Mouse (Mus musculus): ENCODE data around the gene Armh1.

Gene Armh1

DNA sequence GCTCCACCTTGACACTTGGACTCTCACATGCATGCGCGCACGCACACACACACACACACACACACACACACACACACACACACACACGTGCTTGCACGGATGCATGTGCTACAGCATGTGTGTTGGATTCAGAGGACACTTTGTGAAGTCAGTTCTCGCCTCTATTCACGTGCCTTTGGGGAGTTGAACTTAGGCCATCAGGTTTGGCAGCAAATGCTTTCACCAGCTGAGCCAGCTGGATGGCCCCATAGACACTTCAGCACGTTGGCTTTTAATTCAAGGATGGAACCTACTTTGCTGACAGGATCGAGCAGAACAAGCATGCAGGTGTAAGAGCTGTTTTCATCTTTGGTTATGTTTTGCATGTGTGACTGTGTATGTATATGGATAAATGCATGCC, 30.1 kb downstream of the Armh1 start:
- DNase-seq (ENCODE audit: low spot score), result no peak

DNA sequence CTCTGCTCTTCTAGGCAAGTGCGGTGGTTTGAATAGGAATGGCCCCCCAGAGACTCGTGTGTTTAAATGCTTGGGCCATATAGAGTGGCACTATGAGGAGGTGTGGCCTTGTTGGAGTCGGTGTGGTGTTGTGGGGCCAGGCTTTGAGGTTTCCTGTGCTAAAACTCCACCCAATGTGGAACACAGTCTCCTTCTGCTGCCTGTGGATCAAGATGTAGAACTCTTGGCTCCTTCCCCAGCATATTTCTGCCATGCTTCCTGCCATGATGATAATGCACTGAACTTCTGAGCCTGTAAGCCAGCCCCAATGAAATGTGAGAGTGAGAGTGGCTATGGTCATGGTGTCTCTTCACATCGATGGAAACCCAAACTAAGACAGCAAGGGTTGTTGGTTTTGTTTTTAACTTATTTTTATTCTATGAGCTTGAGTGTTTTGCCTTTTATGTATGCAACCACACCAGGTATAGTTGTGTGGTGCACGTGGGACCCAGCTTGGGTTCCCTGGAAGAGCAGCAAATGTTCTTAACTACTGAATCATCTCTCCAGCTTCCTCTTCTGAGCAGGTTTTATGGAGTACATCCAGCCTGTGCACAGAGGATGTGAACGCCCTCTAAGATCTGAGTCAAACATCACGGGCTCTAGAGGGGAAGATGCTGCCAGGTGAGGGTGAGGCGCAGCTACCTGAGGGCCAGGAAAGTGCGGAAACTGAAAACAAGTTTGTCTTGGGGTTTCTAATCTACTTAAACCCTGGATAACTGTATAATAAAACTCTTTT, 31.0 kb downstream of the Armh1 start:
- no peak for DNase-seq (ENCODE audit: low spot score)

DNA sequence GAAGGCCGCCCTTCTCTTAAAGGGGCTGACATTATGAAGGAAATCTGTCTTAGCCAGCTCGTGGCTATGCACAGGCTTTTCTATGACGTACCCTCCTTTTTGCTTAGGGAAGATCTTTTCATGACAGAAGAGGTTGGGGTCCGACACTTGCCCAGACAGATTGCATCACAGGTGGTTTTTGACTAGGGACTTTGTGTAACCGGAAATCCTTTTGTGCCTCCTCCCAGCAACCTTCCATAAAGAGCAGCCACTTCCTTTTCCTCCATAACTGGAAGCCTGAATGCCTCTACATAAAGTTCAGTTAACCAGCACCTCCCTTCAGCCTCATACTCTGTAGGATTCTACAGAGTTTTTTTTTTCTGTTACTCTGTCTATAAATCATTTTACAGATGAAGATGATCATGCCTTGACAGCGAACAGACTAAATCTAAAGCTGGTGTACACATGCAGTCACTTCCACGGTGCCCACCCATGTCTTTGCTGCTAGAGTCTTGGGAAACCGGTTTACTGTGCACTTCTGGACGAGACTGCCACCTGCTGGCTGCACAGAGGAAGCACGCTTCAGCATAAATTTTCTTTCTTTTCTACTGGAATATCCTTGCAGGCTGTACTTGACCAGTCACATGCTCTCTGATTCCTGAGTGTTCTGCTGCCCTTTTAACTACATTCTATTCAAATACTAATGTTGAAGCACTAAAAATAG, 33.3 kb downstream of the Armh1 start:
- peak; percentile 83 for DNase-seq (ENCODE audit: low spot score)

DNA sequence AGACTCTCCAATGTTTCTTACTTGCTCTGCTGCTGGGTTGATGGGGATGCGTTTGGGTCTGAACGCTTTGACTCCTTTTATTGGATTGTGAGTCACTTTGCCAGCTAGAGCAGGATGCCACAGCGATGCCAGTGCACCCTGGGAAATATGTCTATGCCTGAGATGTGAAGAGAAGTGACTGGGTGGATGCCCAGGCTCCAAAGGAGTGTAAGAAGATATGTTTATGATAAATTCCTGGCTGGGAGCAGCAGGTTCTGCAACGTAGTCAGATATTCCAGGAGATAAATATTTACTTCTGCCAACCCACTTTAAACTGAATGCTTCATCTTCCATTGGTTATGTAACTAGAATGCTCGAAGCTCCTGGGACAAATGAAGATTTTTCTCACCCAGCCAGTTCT, 34.9 kb downstream of the Armh1 start:
- no peak for DNase-seq (ENCODE audit: low spot score)

DNA sequence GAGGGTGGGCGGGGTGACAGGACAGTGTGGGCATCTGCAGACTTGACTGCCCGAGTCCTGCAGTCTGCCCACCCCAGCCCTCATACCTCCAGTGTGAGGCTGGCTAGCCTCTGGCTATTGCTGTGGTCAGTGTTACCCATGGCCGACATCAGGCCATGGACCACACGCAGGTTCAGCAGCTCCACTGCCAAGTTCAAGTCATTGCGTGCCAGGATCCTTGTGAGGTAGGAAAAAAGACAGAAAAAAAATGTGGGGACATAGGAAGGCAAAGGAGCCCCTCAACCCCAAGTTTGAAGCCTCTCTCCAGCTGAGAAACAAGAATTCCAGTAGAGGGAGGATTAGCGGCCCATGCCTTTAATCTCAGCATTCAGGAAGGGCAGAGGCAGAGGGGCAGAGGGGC, 37.7 kb downstream of the Armh1 start:
- no peak for DNase-seq (ENCODE audit: low spot score)

DNA sequence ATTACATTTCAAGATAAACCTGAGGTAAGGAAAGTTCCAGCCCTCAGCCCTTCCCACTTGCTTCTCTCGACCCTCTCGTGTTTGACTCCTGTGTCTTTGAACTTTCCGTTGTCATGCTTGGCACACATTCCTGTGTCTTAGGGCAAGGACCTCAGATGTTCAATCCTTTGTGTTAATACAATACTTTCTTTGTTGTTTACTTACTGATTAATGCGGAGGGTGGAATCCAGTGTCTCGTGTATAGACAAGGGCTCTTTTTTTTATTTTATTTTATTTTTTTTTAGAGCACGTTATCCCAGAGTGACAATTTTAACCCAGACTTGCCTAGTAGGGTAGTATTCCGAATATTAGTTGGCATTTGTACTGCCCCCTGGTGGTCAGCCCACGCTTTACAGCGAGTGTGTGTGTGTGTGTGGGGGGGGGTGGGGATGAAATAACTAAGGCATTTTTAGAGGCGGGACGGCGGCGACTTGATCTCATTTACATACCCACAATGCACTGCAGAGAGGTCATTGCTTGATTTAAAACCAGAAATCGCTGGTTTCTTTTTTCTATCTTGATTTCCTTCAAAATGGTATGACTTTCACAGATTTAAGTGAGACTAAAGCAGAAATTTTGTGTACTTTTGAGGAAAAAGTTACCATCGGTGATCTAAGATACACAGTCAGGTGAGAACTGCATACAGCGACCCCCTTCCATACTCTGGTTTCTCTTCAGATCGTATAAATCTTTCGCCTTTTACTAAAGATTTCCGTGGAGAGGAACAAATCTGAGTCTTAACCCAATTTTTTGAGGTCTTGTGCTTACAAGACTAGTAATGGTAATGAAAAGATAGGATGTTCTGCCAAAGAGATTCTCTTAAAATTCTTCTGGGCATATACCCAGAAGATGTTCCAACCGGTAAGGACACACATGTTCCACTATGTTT, 41.5 kb downstream of the Armh1 start:
- DNase-seq (ENCODE audit: low spot score), result peak; percentile 94

DNA sequence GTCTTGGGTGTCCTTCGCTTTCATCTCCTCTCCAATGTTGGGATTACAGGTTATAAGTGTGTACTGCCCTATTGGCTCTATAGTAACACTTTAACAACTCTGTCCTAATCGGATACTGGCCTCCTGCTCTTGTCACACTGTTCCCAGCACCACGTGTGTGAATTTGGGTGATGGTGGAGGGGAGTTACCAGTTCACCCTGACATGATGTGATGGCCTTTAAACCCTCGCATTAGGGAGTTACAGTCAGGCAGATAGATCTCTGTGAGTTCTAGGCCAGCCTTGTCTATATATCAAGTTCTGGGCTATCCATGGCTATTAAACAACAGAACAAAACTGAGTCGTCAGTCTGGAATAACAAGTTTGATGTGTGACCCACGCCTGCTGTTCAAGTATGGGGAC, 42.3 kb downstream of the Armh1 start:
- no peak for DNase-seq (ENCODE audit: low spot score)

DNA sequence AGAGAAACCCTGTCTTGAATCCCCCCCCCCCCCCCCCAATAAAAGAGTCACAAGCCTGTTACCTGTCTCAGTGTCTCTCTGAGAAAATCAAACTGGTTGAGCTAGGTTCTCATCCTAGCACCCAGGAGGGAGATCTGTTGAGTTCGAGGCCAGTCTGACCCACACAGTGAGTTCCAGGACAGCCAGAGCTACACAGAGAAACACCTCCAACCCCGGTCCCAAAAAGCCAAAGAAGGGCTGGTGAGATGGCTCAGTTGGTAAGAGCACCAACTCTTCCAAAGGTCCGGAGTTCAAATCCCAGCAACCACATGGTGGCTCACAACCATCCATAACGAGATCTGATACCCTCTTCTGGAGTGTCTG, 49.0 kb downstream of the Armh1 start:
- no peak for DNase-seq (ENCODE audit: low spot score)

DNA sequence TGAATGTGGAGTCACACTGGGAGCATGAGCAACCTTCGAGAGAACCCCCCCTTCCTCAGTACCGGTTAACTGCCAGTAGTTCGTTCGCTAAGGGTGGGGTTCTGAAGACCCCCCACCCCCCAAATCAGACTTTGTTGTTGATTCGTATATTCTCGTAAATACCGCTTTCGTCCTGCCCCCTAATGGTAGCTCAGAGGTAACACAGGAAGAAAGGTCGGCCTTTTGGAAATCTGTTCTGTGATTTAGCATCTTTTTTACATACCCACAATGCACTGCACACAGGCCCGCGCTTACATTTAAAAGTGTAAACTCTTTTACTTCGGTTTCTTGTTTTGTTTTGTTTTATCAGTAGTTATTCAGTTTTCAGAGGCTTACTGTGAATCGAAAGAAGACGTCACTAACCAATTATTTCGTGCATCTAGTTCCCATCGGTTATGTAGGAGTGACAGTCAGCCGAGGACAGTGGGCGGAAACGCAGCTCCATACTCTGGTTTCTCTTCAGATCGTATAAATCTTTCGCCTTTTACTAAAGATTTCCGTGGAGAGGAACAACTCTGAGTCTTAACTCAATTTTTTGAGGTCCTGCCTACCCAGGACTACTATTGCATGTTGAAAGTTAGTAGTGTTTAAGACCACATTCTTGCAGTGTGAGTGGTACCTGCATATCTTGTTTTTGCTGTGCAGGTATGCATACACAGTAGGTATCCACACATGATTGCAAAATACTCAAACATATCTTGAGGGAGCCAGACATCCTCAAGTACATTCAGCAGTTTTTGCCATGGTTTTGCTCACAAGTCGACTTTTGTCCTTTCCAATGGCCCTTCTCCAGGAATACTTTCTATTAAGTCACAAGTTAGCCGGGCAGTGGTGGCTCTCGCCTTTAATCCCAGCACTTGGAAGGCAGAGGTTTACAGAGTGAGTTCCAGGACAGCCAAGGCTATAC, 49.6 kb downstream of the Armh1 start:
- peak; percentile 91 for DNase-seq (ENCODE audit: low spot score)

DNA sequence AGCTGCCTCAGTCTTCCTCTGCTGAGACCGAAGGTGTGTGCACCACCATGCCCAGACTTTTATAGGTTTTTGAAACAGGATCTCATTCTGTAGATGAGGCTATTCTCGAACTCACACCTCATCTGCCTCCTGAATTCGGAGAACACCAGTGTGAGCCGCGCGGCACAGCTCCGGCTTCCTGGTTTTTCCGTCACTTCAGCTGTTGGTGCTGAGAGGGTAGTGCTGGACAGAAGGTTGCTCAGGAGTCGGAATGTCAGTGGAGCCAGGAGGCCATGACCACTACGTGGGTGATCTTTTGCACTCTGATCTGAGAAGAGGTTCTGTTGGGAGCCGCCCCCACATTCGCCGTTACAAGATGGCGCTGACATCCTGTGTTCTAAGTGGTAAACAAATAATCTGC, 60.1 kb downstream of the Armh1 start:
- DNase-seq (ENCODE audit: low spot score), result no peak

DNA sequence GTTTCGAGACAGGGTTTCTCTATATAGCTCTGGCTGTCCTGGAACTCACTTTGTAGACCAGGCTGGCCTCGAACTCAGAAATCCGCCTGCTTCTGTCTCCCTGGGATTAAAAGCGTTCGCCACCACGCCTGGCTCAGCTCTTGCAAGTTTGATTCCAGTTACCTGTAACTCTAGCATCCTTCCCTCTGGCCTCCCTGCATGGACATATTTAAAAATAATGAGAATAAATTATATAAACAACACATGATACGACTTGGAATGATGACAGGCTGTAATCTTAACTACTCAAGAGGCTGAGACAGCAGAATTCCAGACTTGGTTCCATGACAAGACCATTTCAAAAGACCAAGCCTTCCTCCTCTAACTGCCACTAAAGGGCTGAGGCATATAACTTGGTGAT, 61.3 kb downstream of the Armh1 start:
- DNase-seq (ENCODE audit: low spot score), result no peak

DNA sequence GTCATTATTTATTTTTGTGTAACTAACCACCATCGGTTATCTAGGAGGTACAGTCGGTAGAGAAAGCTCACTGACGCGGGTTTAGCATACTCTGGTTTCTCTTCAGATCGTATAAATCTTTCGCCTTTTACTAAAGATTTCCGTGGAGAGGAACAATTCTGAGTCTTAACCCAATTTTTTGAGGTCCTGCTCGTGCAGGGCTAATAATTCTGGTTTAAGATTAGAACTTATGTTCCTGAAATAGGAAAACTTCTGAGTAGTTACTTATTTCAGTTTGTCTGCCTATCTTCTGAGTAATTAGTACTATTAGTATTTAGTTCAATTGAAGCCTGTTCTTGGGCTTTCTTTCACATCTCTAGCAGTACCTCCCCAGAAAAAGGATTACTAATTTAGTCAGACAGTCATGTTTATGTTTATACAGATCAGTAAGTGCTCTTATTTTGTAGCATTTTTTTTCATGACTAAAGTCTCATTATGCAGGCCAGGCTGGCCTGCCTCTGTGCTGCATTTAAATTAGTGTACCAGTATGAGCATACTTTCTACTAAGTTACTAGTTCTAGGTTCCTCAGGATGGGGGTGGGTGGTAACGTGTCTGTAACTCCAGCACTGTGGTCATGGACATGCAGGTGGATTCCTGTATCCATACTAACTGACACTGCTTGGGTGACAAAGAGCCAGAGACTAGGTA, 61.9 kb downstream of the Armh1 start:
- peak; percentile 75 for DNase-seq (ENCODE audit: low spot score)

DNA sequence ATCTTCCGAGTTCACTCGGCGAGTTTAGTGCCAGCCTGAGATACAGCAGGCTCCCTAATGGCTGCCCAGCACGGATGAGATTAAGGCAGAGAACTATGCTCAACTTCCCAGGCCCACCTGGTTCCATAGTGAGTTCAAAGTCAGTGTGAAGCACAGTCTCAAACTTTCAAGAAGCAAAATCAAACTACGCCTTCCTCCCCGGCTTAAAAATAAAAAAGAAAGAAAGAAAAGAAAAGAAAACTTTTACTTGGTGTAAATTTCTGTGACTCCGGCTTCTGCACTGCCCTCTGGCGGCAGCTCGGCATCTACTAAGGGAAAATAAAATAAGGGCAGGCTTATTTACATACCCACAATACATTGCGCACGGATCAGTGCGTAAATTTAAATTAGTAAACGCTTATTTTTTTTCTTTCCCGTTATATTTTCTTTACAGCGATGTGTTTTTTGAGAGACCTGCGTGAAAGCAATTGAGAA, 62.5 kb downstream of the Armh1 start:
- peak; percentile 88 for DNase-seq (ENCODE audit: low spot score)

DNA sequence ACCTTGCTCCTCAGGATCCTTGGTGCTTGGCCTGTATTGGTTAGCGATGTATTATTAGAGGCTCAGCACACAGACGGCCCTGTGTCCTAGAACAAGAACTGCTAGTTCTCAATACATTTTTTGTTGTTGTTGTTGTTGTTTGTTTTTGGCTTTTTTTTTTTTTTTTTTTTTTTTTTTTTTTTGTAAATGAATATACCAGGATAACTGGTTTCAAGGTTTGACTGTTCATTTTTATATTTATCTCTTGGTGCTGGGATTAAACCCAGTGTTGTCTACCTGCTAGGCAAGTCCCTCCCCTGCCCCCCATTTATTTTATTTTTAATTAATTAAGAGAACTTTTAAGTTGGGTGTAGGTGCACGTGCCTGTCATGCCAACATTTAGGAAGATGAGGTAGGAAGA, 63.0 kb downstream of the Armh1 start:
- no peak for DNase-seq (ENCODE audit: low spot score)

DNA sequence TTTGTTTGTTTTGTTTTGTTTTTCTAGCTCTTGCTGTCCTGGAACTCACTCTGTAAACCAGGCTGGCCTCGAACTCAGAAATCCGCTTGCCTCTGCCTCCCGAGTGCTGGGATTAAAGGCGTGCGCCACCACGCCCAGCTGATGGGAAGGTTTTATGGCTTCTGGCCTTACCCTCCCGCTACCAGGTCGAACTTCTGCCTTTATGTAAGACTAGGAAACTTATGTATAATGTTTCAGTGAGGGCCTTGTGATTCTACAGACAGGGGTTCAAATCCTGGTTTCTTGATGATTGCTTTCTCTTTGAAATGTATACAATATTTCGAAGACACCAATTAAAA, 69.2 kb downstream of the Armh1 start:
- DNase-seq (ENCODE audit: low spot score), result peak; percentile 20

DNA sequence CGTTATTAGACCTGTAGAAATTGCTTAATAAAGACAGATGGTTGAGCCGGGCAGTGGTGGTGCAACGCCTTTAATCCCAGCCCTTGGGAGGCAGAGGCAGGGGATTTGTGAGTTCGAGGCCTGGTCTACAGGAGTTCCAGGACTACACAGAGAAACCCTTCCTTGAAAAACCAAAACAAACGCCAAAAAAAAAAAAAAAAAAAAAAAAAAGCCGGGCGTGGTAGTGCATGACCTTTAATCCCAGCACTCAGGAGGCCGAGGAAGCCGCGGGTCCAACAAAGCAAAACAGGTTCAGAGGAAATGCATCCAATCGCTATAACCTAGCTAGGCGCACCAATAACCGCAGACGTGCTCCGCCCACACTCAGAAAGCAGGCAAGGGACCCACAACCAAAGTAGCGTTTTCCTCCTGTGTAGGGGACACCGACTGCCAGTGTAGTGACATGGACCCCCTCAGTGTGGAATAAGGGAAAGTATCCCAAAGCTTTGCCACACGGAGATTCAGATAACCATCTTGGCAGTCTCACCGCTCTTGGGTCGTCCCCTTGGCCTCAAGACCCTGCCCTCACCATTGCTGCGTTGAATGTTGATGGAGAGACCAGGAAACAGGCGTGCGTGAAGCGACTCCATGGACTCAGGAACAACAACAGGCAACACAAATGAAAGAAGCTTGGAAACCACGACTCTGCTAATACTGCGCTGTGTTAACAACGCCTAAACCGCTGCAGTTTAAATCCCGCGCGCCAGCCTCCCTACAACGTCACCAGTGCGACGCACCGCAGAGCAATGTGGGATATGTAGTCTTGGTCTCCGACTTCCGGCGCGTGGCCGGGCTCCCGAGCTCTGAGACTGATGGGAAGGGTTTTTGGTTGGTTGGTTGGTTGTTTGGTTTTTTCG, 69.8 kb downstream of the Armh1 start, which contains the start of gene Kif2c:
TSS of gene Kif2c (minus strand) at position 777 of the 896 bp plus-strand sequence.
- DNase-seq (ENCODE audit: low spot score), result peak; percentile 97

DNA sequence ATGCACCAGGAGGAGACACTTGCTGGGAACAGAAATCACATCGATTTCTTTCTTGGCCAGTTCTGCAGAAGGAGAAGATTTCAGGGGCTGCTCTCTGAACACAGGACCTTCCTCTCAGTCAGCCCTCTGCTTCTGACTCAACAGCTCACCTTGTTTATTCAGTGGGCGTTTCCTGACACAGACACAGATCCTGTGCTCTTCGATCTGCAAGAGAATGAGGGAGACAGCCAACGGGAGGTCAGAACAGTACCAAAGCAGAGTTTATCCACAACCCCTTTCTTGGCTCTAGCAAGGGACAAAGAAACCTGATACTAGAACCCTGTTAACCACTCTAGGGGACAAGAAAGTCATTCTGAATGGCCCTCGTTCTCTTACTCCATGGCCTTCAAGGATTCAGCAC, 82.0 kb downstream of the Armh1 start:
- no peak for DNase-seq (ENCODE audit: low spot score)
